ENCODE assay signal across 1 mouse cellular context in genomic region chr11:101316501-101316917, GRCm38 (mm10).
TF ChIP-seq lines count a peak whose summit lies in the region.

No protein-coding gene starts in this region.

TF ChIP-seq in CH12.LX, 34 proteins besides CTCF, POLR2A, EP300 and RAD21:
- TF ChIP-seq SMC3 (IDR thresholded peaks at IDR 0.05; ENCODE audit: low read depth, low read length) (no peak), ZC3H11A (IDR thresholded peaks at IDR 0.05; ENCODE audit: low read depth, low read length) (no peak), USF2 (conservative IDR thresholded peaks at IDR 0.05; ENCODE audit: low read depth, low read length) (no peak; the same call in 1 of the 2 replicates), RCOR1 (conservative IDR thresholded peaks at IDR 0.05; ENCODE audit: low read depth, low read length) (no peak), ELF1 (IDR thresholded peaks at IDR 0.05; ENCODE audit: low read depth, low read length) (0 out of 2 replicates have a peak, but pooled peaks have one; percentile 5), ZKSCAN1 (IDR thresholded peaks at IDR 0.05; ENCODE audit: borderline replicate concordance, low read depth, low read length) (no peak), MYC (IDR thresholded peaks at IDR 0.05; ENCODE audit: low read depth, low read length) (peak; percentile 87), MAX (IDR thresholded peaks at IDR 0.05; ENCODE audit: low read length) (peak; percentile 88), GABPA (IDR thresholded peaks at IDR 0.05; ENCODE audit: insufficient replicate concordance, low read depth, low read length) (no peak), TCF12 (IDR thresholded peaks at IDR 0.05; ENCODE audit: low read depth, low read length) (no peak), PAX5 (IDR thresholded peaks at IDR 0.05; ENCODE audit: low read length) (no peak), ZNF384 (IDR thresholded peaks at IDR 0.05; ENCODE audit: low read depth, low read length) (no peak), E2F4 (IDR thresholded peaks at IDR 0.05; ENCODE audit: insufficient replicate concordance, low read depth, low read length) (no peak), ETS1 (conservative IDR thresholded peaks at IDR 0.05; ENCODE audit: low read depth, low read length) (peak; percentile 55), MXI1 (IDR thresholded peaks at IDR 0.05; ENCODE audit: low read depth, low read length) (peak; percentile 91), KAT2A (IDR thresholded peaks at IDR 0.05; ENCODE audit: insufficient replicate concordance, low read length) (0 out of 2 replicates have a peak, but pooled peaks have one; percentile 37), NRF1 (IDR thresholded peaks at IDR 0.05; ENCODE audit: low read depth, low read length) (peak; percentile 24; the same call in 1 of the 2 replicates), ZMIZ1 (IDR thresholded peaks at IDR 0.05; ENCODE audit: low read depth, low read length) (0 out of 2 replicates have a peak, but pooled peaks have one; percentile 1), MAZ (IDR thresholded peaks at IDR 0.05; ENCODE audit: low read depth, low read length) (no peak; the same call in 1 of the 2 replicates), SIN3A (IDR thresholded peaks at IDR 0.05; ENCODE audit: low read length) (peak; percentile 86), POLR2AphosphoS2 (IDR thresholded peaks at IDR 0.05; ENCODE audit: low read depth, low read length) (no peak), CHD1 (IDR thresholded peaks at IDR 0.05; ENCODE audit: low read depth, low read length) (no peak), BHLHE40 (IDR thresholded peaks at IDR 0.05; ENCODE audit: low read depth, low read length) (peak; percentile 84), CHD2 (IDR thresholded peaks at IDR 0.05; ENCODE audit: low read length) (peak; percentile 60; the same call in 1 of the 2 replicates), USF1 (IDR thresholded peaks at IDR 0.05; ENCODE audit: low read depth, low read length) (no peak), IRF4 (IDR thresholded peaks at IDR 0.05; ENCODE audit: low read depth, low read length) (0 out of 2 replicates have a peak, but pooled peaks have one; percentile 1), NELFE (IDR thresholded peaks at IDR 0.05; ENCODE audit: low read depth, low read length) (peak; percentile 41; the same call in 1 of the 2 replicates)
TF ChIP-seq in CH12.LX: peak in this region for 13.
